Mouse (Mus musculus) cerebral cortex, adult 2 months (tissue): ENCODE results near the gene 9430038I01Rik.

Experiments
- WGBS: fragments of 180-500 bp; shearing (Covaris S2); methylation state at CpG from one replicate; pipeline ENCODE4 v1.1.7; 2018; 5-methylcytosine and 5-hydroxymethylcytosine counted together

Gene 9430038I01Rik

GRCm38 (mm10) chr7:137366736-137367135 lies 43.8 kb downstream of the 9430038I01Rik start:
- WGBS = 82% methylated on average over 4 of the region's 4 CpGs

DNA sequence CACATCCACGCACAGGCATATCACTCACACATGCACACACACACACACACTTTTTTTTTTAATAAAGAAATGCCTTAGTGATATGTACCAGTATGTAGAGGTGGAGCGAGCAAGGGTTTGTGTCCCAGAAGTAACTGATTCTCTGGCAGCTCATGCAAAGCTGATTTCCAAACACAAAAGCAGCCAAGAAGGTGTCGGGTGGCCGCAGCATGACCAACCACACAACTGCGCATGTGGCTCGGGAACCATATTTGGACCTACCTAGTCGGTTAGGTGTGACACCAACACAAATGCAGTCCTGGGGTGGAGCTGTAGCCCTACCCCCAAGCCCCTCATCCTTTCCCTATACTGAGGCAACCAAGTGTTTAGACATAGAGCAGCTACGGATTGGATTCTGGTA lies 45.5 kb downstream of the 9430038I01Rik start:
- 92% methylated on average over 8 of the region's 8 CpGs for whole genome bisulfite sequencing

DNA sequence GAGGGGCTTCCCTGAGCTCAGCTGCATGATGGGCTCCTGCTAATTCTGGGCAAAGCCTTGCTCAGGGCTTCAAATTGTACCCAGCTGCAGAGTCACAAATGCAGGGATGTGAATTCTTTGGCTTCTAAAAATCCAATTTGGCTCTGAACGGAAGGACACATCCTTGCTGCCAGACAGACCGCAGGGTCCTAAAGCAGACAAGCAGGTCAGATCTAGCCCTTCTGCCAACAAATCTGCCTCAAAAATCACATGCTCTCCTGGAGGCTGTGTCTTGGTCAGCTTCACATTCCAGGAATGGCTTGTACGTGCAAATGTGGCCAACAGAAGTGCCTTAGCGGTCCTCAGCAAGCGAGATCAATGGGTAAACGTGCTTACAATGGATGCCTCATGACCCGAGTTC lies 46.0 kb downstream of the 9430038I01Rik start:
- 71% methylated on average over 7 of the region's 7 CpGs for WGBS

DNA sequence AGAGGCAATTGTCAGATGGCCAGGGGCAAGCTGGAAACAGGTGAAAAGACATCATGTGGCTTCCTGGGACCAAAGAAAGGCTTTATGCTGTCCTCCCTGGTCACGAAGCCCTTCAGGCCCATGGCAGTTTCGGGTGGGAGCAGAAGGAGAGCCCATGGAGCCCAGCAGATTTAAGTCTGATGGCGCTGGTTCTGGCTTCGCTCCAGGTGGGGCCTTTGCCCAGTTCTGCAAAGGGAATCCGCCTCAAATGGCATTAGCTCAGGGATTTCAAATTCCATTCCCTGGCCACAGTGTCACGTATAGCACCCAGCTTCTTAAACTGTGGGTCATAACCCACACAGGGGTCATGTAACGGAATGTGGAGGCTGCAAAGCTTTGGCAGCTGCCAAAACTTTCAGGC lies 63.7 kb downstream of the 9430038I01Rik start:
- 76% methylated on average over 7 of the region's 7 CpGs for WGBS

DNA sequence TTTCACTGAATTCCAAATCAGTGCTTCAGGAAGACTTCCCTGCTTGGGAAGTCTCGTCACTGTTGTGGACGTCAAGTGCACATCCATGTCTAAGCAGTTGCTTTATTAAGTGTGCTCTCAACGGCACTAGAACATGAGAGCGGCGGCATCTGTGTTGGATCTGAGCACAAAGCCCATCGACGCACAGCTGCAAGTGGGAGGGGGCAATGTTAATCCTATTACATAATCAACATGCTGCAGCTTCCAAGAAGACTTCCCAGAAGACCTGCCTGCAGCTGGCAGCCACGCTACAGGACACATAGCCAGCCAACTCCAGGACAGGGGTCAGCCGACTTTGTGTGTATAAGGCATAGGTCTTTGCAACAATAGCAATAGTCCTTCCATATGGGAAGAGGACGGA lies 64.5 kb downstream of the 9430038I01Rik start:
- WGBS = 75% methylated on average over 10 of the region's 10 CpGs

DNA sequence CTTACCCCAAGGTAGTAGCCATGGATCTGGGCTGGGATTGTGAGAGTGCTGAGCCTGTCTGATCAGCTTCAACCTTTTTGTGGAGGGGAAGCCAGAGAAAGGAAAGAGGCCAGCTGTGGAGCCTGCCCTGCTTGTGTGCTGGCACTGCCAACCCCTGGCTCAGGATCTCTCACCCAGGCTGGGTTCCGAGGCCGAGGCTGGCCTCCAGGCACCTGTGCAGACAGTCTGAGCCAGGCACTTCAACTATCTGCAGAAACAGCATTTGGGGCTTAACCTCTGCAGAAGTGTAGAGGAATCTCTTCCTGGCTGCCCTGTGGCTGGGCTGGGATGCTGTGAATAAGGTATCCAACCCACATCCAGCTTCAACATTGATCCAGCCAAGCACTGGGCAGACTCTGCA lies 76.6 kb downstream of the 9430038I01Rik start:
- 86% methylated on average over 2 of the region's 2 CpGs for WGBS
